Mouse (Mus musculus) adrenal gland, adult 8-10 months (tissue): Measurements from ENCODE around the gene Cldn34c3. TPM values are rescaled to one million over a fixed set of nuclear protein-coding genes. Genes with fewer than 3 reads are reported as not detected.
"Not testable (repeated sequence)": the region's sequence is repeated elsewhere in the genome, so short reads cannot be mapped to it uniquely, and the experiment has no call there.

ENCODE experiments used
- DNase-seq: peaks from one replicate; pipeline ENCODE4 v3.0.0; 2022
- total RNA-seq, 4 experiments: library from RNA; stranded (reverse); gene quantifications; 2 replicates each; pipeline ENCODE4 v1.2.4; 2022

Gene Cldn34c3
- not detected for total RNA-seq

DNA sequence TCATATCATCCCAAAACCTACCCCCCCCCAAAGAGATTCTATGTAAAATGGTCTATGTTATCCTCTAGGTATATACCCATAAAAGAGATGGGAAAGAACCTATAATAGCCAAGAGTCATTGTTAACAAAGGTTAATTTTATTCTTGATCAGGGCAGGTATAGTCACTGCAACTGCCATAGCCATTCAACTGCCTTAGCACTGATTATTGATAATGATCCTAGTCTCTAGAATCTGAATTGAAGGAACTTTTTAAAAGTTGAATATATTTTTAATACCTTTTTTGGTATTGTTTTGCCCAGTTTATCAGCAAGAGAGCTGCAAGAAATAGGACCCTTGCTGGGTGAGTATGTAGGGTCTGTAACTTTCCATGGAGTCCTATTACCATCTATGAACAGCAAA is at the start of gene Cldn34c3:
TSS of gene Cldn34c3 (plus strand) at position 301 of the 400 bp plus-strand sequence.
- DNase-seq, result not testable (repeated sequence)

Other genes starting within 250 kb of the Cldn34c3 start
- 1 to 10 TPM in 2 of 4 experiments, not detected in 2; 2.0 to 3.1 TPM for gene Cldn34c2, start 212.0 kb upstream of the Cldn34c3 start, total RNA-seq
- not detected for gene Gm17467, start 88.9 kb upstream of the Cldn34c3 start, total RNA-seq